Mouse (Mus musculus): ENCODE data around the gene Tmem266.

The Tmem266 gene

GRCm38 (mm10) chr9:55404256-55404655, 77.5 kb downstream of the Tmem266 start:
- DNase-seq: no peak

- no peak for DNase-seq
Measured at GRCm38 (mm10) chr9:55404976-55405702, 78.4 kb downstream of the Tmem266 start.

GRCm38 (mm10) chr9:55406773-55407172, 80.1 kb downstream of the Tmem266 start:
- no peak for DNase-seq

- no peak for DNase-seq
Measured at GRCm38 (mm10) chr9:55408851-55409250, 82.1 kb downstream of the Tmem266 start.

GRCm38 (mm10) chr9:55409833-55410232, 83.1 kb downstream of the Tmem266 start:
- DNase-seq: no peak

- DNase-seq: no peak
Measured at GRCm38 (mm10) chr9:55410430-55410829, 83.7 kb downstream of the Tmem266 start.

- no peak for DNase-seq
Measured at GRCm38 (mm10) chr9:55411154-55411553, 84.4 kb downstream of the Tmem266 start.

- no peak for DNase-seq
Measured at GRCm38 (mm10) chr9:55421786-55422185, 95.1 kb downstream of the Tmem266 start.

GRCm38 (mm10) chr9:55423451-55424424, 97.0 kb downstream of the Tmem266 start:
- DNase-seq: peak; percentile 66 to 78

GRCm38 (mm10) chr9:55425271-55425810, 98.6 kb downstream of the Tmem266 start:
- DNase-seq: no peak

- DNase-seq: peak; percentile 84 to 85
Measured at GRCm38 (mm10) chr9:55429242-55429975, 102.7 kb downstream of the Tmem266 start.

GRCm38 (mm10) chr9:55430133-55430532, 103.4 kb downstream of the Tmem266 start:
- DNase-seq: no peak

GRCm38 (mm10) chr9:55432306-55433289, 105.9 kb downstream of the Tmem266 start:
- DNase-seq: no peak

GRCm38 (mm10) chr9:55433875-55434274, 107.2 kb downstream of the Tmem266 start:
- peak in 1 of 2 experiments; percentile 52 for DNase-seq

GRCm38 (mm10) chr9:55438433-55438832, 111.7 kb downstream of the Tmem266 start:
- peak in 1 of 2 experiments; percentile 41 for DNase-seq

GRCm38 (mm10) chr9:55439206-55439780, 112.6 kb downstream of the Tmem266 start:
- DNase-seq: no peak

GRCm38 (mm10) chr9:55447509-55447908, 120.8 kb downstream of the Tmem266 start:
- no peak for DNase-seq

- DNase-seq: no peak
Measured at GRCm38 (mm10) chr9:55449108-55449507, 122.4 kb downstream of the Tmem266 start.

GRCm38 (mm10) chr9:55450035-55450434, 123.3 kb downstream of the Tmem266 start:
- no peak for DNase-seq

GRCm38 (mm10) chr9:55451426-55451825, 124.7 kb downstream of the Tmem266 start:
- DNase-seq: no peak

GRCm38 (mm10) chr9:55452906-55453305, 126.2 kb downstream of the Tmem266 start:
- no peak for DNase-seq

Data from cerebellum, postnatal 14 days (tissue).